Mouse (Mus musculus) MEL (cell line): Measurements from ENCODE around the gene Znhit6.

Experiments
- CTCF ChIP-seq, 3 experiments: IDR thresholded peaks in 2 of 3; conservative IDR thresholded peaks in 1 of 3; 2 replicates each; pipeline ENCODE4 v1.5.1; 2011 to 2012; ENCODE audit warnings: low read length in 3 of 3, low read depth in 2 of 3, mild to moderate bottlenecking in 2 of 3, improper control_type of control experiment in 1 of 3, inconsistent platforms in 1 of 3, mixed read lengths in 1 of 3, moderate library complexity in 1 of 3; ENCODE audit not compliant: control insufficient read depth in 1 of 3, insufficient read depth in 1 of 3, poor library complexity in 1 of 3, severe bottlenecking in 1 of 3
- GATA1 ChIP-seq: IDR thresholded peaks from 2 replicates; pipeline ENCODE4 v1.6.1; 2011; ENCODE audit warnings: low read depth, low read length, improper control_type of control experiment
- MAFK ChIP-seq: IDR thresholded peaks from 2 replicates; pipeline ENCODE4 v1.6.1; 2011; ENCODE audit warnings: low read depth, mild to moderate bottlenecking, low read length, improper control_type of control experiment, borderline replicate concordance
- MAZ ChIP-seq: IDR thresholded peaks from 2 replicates; pipeline ENCODE4 v1.6.1; 2012; ENCODE audit warnings: low read depth, mild to moderate bottlenecking, inconsistent platforms, low read length, improper control_type of control experiment
- MEF2A ChIP-seq: IDR thresholded peaks from 2 replicates; pipeline ENCODE4 v1.6.1; 2014; ENCODE audit warnings: low read depth, mild to moderate bottlenecking, inconsistent platforms, low read length, improper control_type of control experiment; ENCODE audit not compliant: poor library complexity, insufficient replicate concordance, severe bottlenecking; ENCODE audit errors: extremely low read depth
- MYC ChIP-seq: IDR thresholded peaks from 2 replicates; pipeline ENCODE4 v1.6.1; 2011; ENCODE audit warnings: low read depth, mild to moderate bottlenecking, low read length, improper control_type of control experiment, moderate library complexity
- POLR2A ChIP-seq, 2 experiments: IDR thresholded peaks; 2 replicates each; pipeline ENCODE4 v1.6.1; 2011 to 2012; ENCODE audit warnings: low read length in 2 of 2, mild to moderate bottlenecking in 2 of 2, control low read depth in 1 of 2, improper control_type of control experiment in 1 of 2, low read depth in 1 of 2, moderate library complexity in 1 of 2; ENCODE audit not compliant: control insufficient read depth in 1 of 2, insufficient read depth in 1 of 2, poor library complexity in 1 of 2
- UBTF ChIP-seq: IDR thresholded peaks from 2 replicates; pipeline ENCODE4 v1.6.1; 2012; ENCODE audit warnings: low read depth, mild to moderate bottlenecking, inconsistent platforms, low read length, improper control_type of control experiment, moderate library complexity, borderline replicate concordance; ENCODE audit not compliant: insufficient read depth
- USF1 ChIP-seq: IDR thresholded peaks from 2 replicates; pipeline ENCODE4 v1.6.1; 2014; ENCODE audit warnings: low read depth, mild to moderate bottlenecking, inconsistent platforms, low read length, improper control_type of control experiment, moderate library complexity
- USF2 ChIP-seq, 2 experiments: IDR thresholded peaks; 2 replicates each; pipeline ENCODE4 v1.6.1; 2011 to 2012; ENCODE audit warnings: improper control_type of control experiment in 2 of 2, low read length in 2 of 2, borderline replicate concordance in 1 of 2, inconsistent platforms in 1 of 2, low read depth in 1 of 2, mild to moderate bottlenecking in 1 of 2; ENCODE audit not compliant: insufficient read depth in 1 of 2

DNA sequence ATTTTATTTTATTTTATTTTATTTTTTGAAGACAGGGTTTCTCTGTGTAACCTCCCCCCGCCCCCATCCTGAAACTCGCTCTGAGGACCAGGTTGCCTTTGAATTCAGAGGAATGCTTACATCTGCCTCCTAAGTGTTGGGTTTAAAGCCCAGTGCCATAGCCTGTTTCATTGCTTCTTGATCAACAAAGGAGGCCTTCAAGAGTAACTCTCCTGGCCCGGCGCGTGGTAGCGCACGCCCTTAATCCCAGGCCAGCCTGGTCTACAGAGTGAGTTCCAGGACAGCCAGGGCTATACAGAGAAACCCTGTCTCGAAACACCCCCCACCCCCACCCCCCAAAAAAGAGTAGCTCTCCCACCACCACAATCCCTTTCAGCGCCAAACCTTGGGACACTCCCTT, 78.0 kb downstream of the Znhit6 start:
- TF ChIP-seq MAZ (no peak), USF2 (IDR thresholded peaks at IDR 0.05; ENCODE audit: borderline replicate concordance in 1 of 2, insufficient read depth in 1 of 2, low read depth in 1 of 2, low read length in 2 of 2) (no peak), GATA1 (no peak), UBTF (no peak), POLR2A (IDR thresholded peaks at IDR 0.05; ENCODE audit: control insufficient read depth in 1 of 2, insufficient read depth in 1 of 2, low read depth in 1 of 2, low read length in 2 of 2, poor library complexity in 1 of 2) (no peak), CTCF (IDR thresholded peaks at IDR 0.05 in 2 of 3, conservative IDR thresholded peaks at IDR 0.05 in 1 of 3; ENCODE audit: control insufficient read depth in 1 of 3, insufficient read depth in 1 of 3, low read depth in 2 of 3, low read length in 3 of 3, poor library complexity in 1 of 3, severe bottlenecking in 1 of 3) (no peak), MEF2A (no peak), MAFK (no peak), MYC (no peak), USF1 (no peak)
